Mouse (Mus musculus): ENCODE data around the gene Padi3. TPM values are rescaled to one million over a fixed set of nuclear protein-coding genes. Genes with fewer than 3 reads are reported as not detected.

The Padi3 gene
- polyA plus RNA-seq, 1 experiment from 2014 or later = not detected

- Histone ChIP-seq H3K36me3 (replicated peaks) (no peaks in the 10 kb centered on the region), H3K4me2 (no peak within 1 kb of the TSS), H3K27ac (no peak within 1 kb of the TSS), H3K4me1 (peaks cover 4% of the 10 kb centered on the region), H3K9ac (no peak within 1 kb of the TSS), H3K27me3 (peaks cover 2% of the 10 kb centered on the region; the same call in 1 of the 2 replicates), H3K9me3 (no peaks in the 10 kb centered on the region), H3K4me3 (replicated peaks) (no peak within 1 kb of the TSS)
- 88% methylated on average over 21 of the region's 21 CpGs for WGBS
- ATAC-seq (ENCODE audit: low FRiP score) = no peak
These were observed 36.2 kb downstream of the Padi3 start, which contains the start of gene Padi4 for GRCm38 (mm10) chr4:140774025-140774800. Padi4 (minus strand) TSS chr4:140774236.

- no peak overlapping the region for H3K4me3 ChIP-seq (replicated peaks)
- H3K4me2 ChIP-seq = no peak overlapping the region
- 59% methylated on average over 4 of the region's 4 CpGs for WGBS
- ATAC-seq (ENCODE audit: low FRiP score) = no peak
- H3K27me3 ChIP-seq = peaks cover 5% of the 10 kb centered on the region; the same call in 1 of the 2 replicates
- no peak overlapping the region for H3K27ac ChIP-seq
- H3K9me3 ChIP-seq = no peaks in the 10 kb centered on the region
- H3K9ac ChIP-seq = no peak overlapping the region
- H3K4me1 ChIP-seq = peaks cover 4% of the 10 kb centered on the region
- no peaks in the 10 kb centered on the region for H3K36me3 ChIP-seq (replicated peaks)
These were observed 39.4 kb downstream of the Padi3 start for GRCm38 (mm10) chr4:140771091-140771490.

- H3K27ac ChIP-seq = no peak overlapping the region
- peak overlapping the region; percentile 12; the same call in 1 of the 2 replicates for H3K4me3 ChIP-seq (replicated peaks)
- H3K9me3 ChIP-seq = no peaks in the 10 kb centered on the region
- peaks cover 4% of the 10 kb centered on the region for H3K4me1 ChIP-seq
- ATAC-seq (ENCODE audit: low FRiP score) = no peak
- H3K27me3 ChIP-seq = peaks cover 5% of the 10 kb centered on the region; the same call in 1 of the 2 replicates
- H3K4me2 ChIP-seq = peak overlapping the region; percentile 35
- H3K9ac ChIP-seq = no peak overlapping the region
- WGBS = 9% methylated on average over 13 of the region's 13 CpGs
- no peaks in the 10 kb centered on the region for H3K36me3 ChIP-seq (replicated peaks)
These were observed 40.0 kb downstream of the Padi3 start for GRCm38 (mm10) chr4:140770433-140770832.

- H3K4me2 ChIP-seq = no peak overlapping the region
- no peak overlapping the region for H3K9ac ChIP-seq
- peaks cover 5% of the 10 kb centered on the region; the same call in 1 of the 2 replicates for H3K27me3 ChIP-seq
- ATAC-seq (ENCODE audit: low FRiP score) = no peak
- 91% methylated on average over 5 of the region's 5 CpGs for WGBS
- peaks cover 4% of the 10 kb centered on the region for H3K4me1 ChIP-seq
- no peaks in the 10 kb centered on the region for H3K9me3 ChIP-seq
- H3K27ac ChIP-seq = no peak overlapping the region
- H3K4me3 ChIP-seq (replicated peaks) = no peak overlapping the region
- H3K36me3 ChIP-seq (replicated peaks) = no peaks in the 10 kb centered on the region
These were observed 41.5 kb downstream of the Padi3 start for GRCm38 (mm10) chr4:140768973-140769372.

- ATAC-seq (ENCODE audit: low FRiP score) = no peak
These were observed 44.5 kb downstream of the Padi3 start for GRCm38 (mm10) chr4:140765936-140766335.

GRCm38 (mm10) chr4:140763158-140763557 lies 47.3 kb downstream of the Padi3 start:
- Histone ChIP-seq H3K27me3 (0 out of 2 replicates have a peak, but pooled peaks cover 2% of the 10 kb centered on the region), H3K9me3 (no peaks in the 10 kb centered on the region), H3K4me1 (peaks cover 7% of the 10 kb centered on the region), H3K9ac (no peak overlapping the region), H3K27ac (no peak overlapping the region), H3K36me3 (replicated peaks) (no peaks in the 10 kb centered on the region), H3K4me2 (no peak overlapping the region), H3K4me3 (replicated peaks) (no peak overlapping the region)
- no peak for ATAC-seq (ENCODE audit: low FRiP score)
- 19% methylated on average over 9 of the region's 9 CpGs for WGBS

More at GRCm38 (mm10) chr4:140765936-140766335, 44.5 kb downstream of the Padi3 start:
- Histone ChIP-seq H3K27ac (no peak overlapping the region), H3K27me3 (0 out of 2 replicates have a peak, but pooled peaks cover 2% of the 10 kb centered on the region), H3K9ac (no peak overlapping the region), H3K9me3 (no peaks in the 10 kb centered on the region), H3K4me1 (peaks cover 4% of the 10 kb centered on the region), H3K4me2 (no peak overlapping the region), H3K4me3 (replicated peaks) (no peak overlapping the region), H3K36me3 (replicated peaks) (no peaks in the 10 kb centered on the region)
- WGBS = 86% methylated on average over 3 of the region's 3 CpGs

- no peaks in the 10 kb centered on the region for H3K27me3 ChIP-seq
- peaks cover 20% of the 10 kb centered on the region for H3K4me1 ChIP-seq
- no peak overlapping the region for H3K4me2 ChIP-seq
- no peaks in the 10 kb centered on the region for H3K36me3 ChIP-seq (replicated peaks)
- no peaks in the 10 kb centered on the region for H3K9me3 ChIP-seq
- no peak overlapping the region for H3K4me3 ChIP-seq (replicated peaks)
- 89% methylated on average over 7 of the region's 7 CpGs for WGBS
- no peak overlapping the region for H3K27ac ChIP-seq
- no peak overlapping the region for H3K9ac ChIP-seq
- no peak for ATAC-seq (ENCODE audit: low FRiP score)
These were observed 48.8 kb downstream of the Padi3 start for GRCm38 (mm10) chr4:140761601-140762000.

- H3K9ac ChIP-seq = no peak overlapping the region
- H3K4me1 ChIP-seq = peaks cover 23% of the 10 kb centered on the region
- no peaks in the 10 kb centered on the region for H3K9me3 ChIP-seq
- H3K4me3 ChIP-seq (replicated peaks) = no peak overlapping the region
- no peak overlapping the region for H3K4me2 ChIP-seq
- no peaks in the 10 kb centered on the region for H3K27me3 ChIP-seq
- no peak for ATAC-seq (ENCODE audit: low FRiP score)
- no peak overlapping the region for H3K27ac ChIP-seq
- H3K36me3 ChIP-seq (replicated peaks) = no peaks in the 10 kb centered on the region
- 85% methylated on average over 3 of the region's 3 CpGs for WGBS
These were observed 54.6 kb downstream of the Padi3 start for GRCm38 (mm10) chr4:140755811-140756210.

- no peaks in the 10 kb centered on the region for H3K9me3 ChIP-seq
- no peaks in the 10 kb centered on the region for H3K36me3 ChIP-seq (replicated peaks)
- H3K9ac ChIP-seq = no peak overlapping the region
- no peak overlapping the region for H3K4me3 ChIP-seq (replicated peaks)
- H3K4me1 ChIP-seq = peaks cover 26% of the 10 kb centered on the region
- H3K27me3 ChIP-seq = peaks cover 9% of the 10 kb centered on the region; the same call in 1 of the 2 replicates
- no peak overlapping the region for H3K27ac ChIP-seq
- no peak for ATAC-seq (ENCODE audit: low FRiP score)
- H3K4me2 ChIP-seq = no peak overlapping the region
- WGBS = 70% methylated on average over 7 of the region's 7 CpGs
These were observed 57.1 kb downstream of the Padi3 start for GRCm38 (mm10) chr4:140753366-140753765.

- peaks cover 11% of the 10 kb centered on the region for H3K4me1 ChIP-seq
- peaks cover 9% of the 10 kb centered on the region; the same call in 1 of the 2 replicates for H3K27me3 ChIP-seq
- no peak for ATAC-seq (ENCODE audit: low FRiP score)
- peak overlapping the region; percentile 21; the same call in 1 of the 2 replicates for H3K4me3 ChIP-seq (replicated peaks)
- no peak overlapping the region for H3K27ac ChIP-seq
- H3K36me3 ChIP-seq (replicated peaks) = no peaks in the 10 kb centered on the region
- no peak overlapping the region; the same call in 1 of the 2 replicates for H3K9ac ChIP-seq
- no peaks in the 10 kb centered on the region for H3K9me3 ChIP-seq
- WGBS = 8% methylated on average over 19 of the region's 19 CpGs
- H3K4me2 ChIP-seq = peak overlapping the region; percentile 53
These were observed 60.1 kb downstream of the Padi3 start for GRCm38 (mm10) chr4:140750328-140750727.

GRCm38 (mm10) chr4:140747978-140748377 lies 62.5 kb downstream of the Padi3 start:
- no peaks in the 10 kb centered on the region for H3K36me3 ChIP-seq (replicated peaks)
- no peaks in the 10 kb centered on the region for H3K9me3 ChIP-seq
- no peak for ATAC-seq (ENCODE audit: low FRiP score)
- H3K9ac ChIP-seq = no peak overlapping the region
- no peak overlapping the region for H3K27ac ChIP-seq
- 44% methylated on average over 12 of the region's 12 CpGs for whole genome bisulfite sequencing
- peaks cover 9% of the 10 kb centered on the region; the same call in 1 of the 2 replicates for H3K27me3 ChIP-seq
- no peak overlapping the region for H3K4me3 ChIP-seq (replicated peaks)
- H3K4me1 ChIP-seq = peaks cover 8% of the 10 kb centered on the region
- no peak overlapping the region for H3K4me2 ChIP-seq

GRCm38 (mm10) chr4:140744654-140745053 lies 65.8 kb downstream of the Padi3 start:
- 31% methylated on average over 3 of the region's 3 CpGs for WGBS
- Histone ChIP-seq H3K4me3 (replicated peaks) (no peak overlapping the region), H3K4me1 (no peaks in the 10 kb centered on the region; the same call in 1 of the 2 replicates), H3K9ac (no peak overlapping the region), H3K36me3 (replicated peaks) (no peaks in the 10 kb centered on the region), H3K27me3 (peaks cover 5% of the 10 kb centered on the region; the same call in 1 of the 2 replicates), H3K27ac (no peak overlapping the region), H3K9me3 (no peaks in the 10 kb centered on the region), H3K4me2 (no peak overlapping the region)
- ATAC-seq (ENCODE audit: low FRiP score) = no peak
